Mouse (Mus musculus) spleen, adult 12 weeks (tissue): ENCODE measurements around the gene Stxbp3.
"Not testable (repeated sequence)": the region's sequence is repeated elsewhere in the genome, so short reads cannot be mapped to it uniquely, and the experiment has no call there.

Experiments used
- DNase-seq: peaks from one replicate; pipeline ENCODE4 v3.0.0; 2022; ENCODE audit warnings: low spot score

The Stxbp3 gene

DNA sequence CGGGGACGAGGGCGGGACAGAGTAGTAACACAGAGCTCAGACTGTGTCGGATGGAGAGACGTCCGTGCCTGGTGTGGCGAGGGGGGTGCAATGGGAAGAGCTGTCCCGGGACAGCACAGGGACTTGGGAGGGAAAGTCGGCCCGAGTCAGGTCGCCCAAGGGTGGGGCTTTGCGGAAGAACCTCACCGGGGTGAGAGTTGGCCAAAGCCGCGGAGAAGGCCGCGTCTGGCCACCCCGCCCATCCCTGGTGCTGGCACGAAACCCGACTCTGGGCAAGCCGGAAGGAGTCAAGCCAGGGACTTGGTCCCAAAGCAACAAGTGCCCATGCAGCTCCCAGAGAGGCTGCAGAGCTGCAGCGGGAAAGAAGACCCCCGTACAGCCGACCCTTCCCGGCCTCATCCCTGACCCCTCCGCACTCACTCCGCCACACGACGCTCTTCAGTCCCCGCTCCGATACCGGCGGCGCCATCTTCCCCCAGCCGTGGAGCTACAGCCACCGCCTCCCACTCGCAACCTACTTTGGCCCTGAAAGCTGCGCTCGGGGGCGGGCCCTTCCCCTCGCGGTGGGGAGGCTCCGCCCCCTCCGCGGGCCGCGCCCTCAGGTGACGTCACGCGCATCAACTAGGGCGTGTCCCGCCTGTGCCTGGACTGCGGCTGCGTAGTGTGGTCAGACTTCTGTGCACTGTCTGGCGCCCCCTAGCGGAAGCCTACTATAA lies at the start of gene Stxbp3:
Gene Stxbp3, minus strand, starts transcription at position 527 of the 716 bp plus-strand sequence.
- DNase-seq = peak; percentile 99

DNA sequence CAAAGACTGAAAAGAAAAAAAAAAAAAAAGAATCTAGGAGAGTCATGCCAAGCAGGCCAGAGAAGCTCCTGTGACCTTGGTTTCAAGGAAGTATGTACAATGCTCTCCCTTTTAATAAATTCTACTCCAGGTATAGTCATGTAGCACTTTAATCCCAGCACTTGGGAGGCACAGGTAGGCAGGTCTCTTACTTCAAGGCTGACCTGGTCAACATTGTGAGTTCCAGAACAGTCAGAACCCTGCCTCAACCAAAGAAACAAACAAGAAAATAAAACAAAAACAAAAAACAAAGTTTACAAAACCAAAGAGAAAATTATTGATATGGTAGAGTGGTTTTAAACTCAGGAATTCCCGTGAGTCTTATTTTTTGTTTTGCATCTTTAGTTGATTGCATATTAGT lies 49.6 kb upstream of the Stxbp3 start, which contains the start of gene Fndc7:
Gene Fndc7, minus strand, starts transcription at position 101 of the 400 bp plus-strand sequence.
- no peak for DNase-seq

DNA sequence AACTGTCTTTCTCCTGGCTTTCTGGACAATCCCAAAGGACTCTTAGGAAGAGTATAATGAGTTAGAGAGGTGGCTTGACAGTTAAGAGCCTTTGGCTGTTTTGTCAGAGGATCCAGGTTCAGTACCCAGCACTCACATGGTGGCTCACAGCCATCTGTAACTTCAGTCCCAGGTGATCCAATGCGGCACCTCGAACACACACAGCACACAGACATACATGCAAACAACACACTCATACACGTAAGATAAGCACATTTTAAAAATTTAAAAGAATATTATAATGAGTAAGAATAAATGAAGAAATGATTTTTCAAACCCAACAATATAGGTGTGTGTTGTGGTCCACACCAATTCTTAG lies 47.3 kb upstream of the Stxbp3 start:
- no peak for DNase-seq

DNA sequence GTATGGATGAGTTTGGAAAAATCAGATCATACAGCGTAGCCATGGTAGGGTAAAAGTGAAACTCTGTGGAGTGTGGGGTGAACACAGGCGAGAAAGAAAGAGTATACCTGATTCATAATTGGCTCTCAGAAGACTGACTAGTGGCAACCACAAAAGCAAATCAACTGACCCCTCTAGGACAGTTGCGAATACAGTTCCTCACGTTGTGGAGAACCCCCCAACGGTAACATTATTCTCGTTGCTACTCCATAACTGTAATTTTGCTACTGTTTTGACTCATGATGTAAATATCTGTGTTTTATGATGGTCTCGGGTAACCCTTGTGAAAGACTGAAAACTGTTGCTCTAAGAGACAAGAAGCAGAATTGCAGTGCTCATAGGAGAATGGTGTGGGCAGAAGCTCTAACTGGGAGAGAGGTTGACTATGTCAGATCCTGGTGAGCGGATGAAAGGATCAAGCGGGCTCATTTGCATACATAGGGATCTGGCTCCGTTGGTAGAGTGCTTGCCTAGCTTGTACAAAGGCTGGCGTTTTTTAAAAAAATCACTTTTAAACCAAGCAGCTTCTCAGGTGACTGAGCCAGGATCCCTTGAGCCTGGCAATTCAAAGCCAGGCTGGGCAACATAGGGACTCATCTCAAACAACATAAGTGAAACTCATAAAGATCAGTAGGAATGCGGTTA lies 46.8 kb upstream of the Stxbp3 start:
- DNase-seq = no peak

DNA sequence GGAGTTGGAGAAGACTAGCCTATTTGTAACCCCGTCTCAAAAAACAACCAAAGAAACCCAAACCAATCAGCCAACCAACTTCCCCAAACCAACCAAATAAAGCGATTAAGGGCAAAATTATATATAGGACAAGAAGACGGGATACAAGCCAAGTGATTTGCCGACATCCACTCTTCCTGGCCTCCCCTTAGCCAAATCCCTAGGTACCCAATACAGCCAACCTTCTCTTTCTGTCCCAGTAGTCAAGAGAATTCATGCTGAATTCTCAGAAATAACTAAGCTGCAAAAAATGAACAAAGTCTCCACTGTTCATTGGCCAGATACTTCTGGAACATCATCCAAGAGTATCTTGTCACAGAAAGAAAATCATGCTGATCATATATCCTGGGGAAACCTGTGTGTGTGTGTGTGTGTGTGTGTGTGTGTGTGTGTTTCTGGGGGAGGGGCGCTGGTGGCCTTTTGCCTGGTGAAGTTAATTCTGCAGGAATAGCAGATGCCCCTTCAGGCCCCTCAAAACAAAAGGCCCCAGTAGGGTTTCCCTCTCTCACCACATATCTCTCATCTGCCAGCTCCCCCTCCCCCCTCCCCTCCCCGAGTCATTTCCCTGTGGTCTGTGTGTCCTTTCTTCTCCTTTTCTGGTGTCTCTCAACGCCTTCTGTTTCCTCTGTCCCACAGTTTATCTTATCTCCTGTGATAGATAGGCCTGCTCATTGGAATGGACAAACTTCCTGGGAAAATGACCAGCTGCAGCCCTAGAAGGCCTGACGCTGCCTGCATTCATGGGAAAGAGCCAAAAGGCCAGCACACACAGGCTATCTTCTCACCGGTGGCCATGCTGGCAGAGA lies 45.6 kb upstream of the Stxbp3 start:
- DNase-seq = no peak

DNA sequence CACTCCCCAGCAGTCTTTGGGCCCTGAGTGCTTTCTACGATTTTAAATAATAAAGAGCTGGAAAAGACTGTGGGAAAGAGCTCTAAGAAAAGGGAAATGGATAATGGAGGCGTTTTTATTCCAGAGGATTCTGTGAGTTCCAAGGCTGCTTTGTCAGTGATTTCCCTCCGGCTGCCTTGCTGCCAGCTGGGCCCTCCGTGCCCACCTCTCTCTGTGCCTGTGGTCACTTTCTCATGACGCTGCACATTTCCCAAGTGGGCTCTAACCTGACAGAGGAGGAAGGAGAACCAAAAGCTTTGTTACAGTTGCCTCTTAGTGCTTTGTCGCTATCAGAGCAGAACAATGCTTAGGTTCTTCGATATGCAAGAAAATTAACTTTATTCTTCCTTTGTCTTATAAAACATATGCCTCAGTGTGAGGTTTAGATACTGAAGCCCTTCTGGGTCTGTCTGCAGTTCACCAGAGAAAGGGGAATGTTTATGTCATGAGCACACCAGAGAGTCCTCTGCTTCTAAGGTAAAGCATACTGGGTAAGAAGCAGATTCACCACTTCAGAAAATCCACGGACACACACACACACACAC lies 44.5 kb upstream of the Stxbp3 start:
- no peak for DNase-seq

DNA sequence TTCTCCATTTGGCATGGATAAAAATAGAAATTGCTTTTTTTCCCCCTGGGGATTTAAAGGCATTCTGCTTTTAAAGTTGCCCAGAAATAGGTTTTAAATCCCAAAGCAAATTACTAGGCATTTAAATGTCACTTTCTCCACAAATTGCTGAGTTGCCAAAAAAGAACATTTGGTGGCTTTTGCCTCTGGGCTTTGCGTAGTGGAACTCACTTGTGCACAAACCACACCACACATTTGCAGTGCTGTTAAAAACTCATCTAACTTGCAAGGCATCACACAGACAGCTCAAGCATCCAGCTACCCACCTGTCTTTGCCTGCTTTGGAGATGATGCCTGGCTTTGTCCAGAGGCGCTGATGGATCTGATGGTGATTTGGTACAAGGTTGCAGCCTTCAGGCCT lies 42.7 kb upstream of the Stxbp3 start:
- no peak for DNase-seq

DNA sequence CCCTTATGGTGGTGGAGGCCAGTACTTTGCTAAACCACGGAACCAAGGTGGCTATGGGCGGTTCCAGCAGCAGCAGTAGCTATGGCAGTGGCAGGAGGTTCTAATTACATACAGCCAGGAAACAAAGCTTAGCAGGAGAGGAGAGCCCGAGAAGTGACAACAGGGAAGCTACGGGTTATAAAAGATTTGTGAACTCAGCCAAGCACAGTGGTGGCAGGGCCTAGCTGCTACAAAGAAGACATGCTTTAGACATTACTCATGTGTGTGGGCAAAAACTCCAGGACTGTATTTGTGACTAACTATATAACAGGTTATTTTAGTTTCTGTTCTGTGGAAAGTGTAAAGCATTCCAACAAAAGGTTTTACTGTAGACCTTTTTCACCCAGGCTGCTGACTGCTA lies 41.5 kb upstream of the Stxbp3 start:
- not testable (repeated sequence) for DNase-seq

DNA sequence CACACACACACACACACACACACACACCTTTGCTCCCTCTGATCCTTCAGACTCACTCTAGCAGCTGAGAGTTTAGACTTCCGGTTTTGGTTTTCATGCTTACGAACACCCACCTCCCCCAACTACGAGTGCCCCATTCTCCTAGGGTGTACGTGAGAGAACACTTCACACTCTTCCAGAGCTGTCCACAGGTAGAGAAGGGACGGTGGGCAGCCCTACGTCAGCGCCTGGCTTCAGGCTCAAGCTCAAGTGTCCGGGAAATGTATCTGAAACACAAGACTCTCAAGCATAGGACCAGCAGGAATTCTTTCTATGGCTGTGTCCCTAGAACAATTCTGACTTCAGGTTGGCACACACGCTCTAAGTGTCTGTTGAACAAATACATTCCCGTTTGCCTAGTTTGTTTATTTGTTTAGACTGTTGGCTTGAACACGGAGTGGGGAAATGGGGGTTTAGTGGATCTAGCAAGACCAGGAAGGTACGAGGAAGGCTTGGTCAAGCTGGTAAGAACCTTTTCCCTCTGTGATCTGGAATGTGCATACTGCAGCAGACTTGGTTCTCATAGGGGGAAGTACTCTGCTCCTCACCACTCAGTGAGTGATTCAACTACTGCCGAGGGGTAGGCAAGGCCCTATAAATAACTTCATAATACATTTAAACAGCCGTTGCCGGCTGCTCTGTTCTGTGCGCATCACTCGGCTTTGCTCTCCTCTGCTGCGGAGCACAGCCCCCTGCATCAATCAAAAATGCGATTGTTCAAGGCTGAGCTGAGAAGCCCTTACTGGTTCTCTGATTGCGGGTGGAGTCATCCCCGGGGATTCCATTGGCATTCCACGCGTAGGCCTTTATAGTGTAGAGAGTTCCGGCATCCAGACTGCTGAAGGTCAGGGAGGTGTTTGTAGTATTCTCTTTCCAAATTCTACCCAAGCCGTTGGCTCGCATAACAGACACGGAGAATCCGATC lies 40.5 kb upstream of the Stxbp3 start:
- no peak for DNase-seq

DNA sequence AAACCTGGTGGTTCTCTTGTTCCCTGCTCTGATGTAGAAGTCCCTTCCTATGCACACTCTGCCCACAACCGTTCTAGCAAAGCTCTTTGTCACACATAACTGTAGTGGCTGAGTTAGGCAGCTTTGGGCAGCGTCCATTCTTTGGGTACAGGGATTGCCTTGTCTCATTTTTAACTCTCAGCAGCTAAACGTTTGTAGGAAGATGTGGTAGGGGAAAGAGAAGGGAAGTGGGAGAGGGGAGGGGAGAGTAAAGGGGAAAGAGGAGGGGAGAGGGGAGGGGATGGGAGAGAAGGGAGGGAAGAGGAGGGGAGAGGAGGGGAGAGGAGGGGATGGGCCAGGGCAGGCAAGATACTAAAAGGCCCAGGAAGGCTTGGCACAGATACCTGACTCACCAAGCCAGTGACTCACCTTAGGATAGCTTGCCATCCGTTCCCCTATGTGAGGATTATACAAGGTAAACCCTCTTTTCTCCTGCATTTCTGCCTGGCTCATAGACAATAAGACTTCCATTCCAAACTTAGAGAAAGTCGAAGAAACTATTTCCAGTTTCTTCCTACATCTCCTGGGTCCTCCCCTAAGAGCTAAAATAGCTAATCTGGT lies 39.6 kb upstream of the Stxbp3 start:
- DNase-seq = no peak

DNA sequence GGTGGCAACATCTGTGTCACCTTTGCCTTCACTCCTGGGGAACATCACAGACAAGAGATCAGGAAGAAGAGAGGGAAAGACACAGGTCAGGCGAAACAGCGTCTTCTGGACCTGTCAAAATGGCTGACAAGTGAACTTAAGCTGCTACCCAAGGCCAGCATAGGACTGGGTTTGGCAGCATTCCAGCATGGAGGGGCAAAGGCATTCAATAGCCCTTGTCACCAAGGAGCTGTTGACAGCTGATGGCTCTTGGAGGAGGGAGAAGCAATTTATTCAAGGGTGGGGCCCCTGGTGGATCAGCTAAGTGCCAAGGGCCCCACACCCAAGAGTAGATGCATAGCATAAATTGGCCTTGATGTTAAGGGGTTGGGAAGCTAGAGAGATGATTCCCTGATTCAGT lies 38.8 kb upstream of the Stxbp3 start:
- no peak for DNase-seq

DNA sequence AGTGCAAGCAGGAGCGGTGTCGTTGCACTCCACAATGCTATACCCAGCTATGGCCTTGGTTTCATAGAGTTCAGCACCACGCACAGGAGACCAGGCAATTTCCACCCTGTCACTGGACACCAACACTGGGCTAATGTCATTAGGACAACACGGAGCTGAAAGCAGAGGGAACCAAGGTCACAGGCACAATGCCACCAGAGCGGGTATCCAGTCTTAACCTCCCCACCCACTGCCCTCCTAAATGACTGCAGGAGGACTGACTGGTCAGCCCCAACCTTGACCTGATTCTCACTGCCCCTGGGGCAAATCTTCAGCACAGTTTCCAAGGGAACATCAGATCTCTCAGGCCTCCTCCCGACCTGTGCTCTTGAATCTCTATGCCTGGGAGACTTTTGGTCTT lies 30.3 kb upstream of the Stxbp3 start:
- DNase-seq = no peak

DNA sequence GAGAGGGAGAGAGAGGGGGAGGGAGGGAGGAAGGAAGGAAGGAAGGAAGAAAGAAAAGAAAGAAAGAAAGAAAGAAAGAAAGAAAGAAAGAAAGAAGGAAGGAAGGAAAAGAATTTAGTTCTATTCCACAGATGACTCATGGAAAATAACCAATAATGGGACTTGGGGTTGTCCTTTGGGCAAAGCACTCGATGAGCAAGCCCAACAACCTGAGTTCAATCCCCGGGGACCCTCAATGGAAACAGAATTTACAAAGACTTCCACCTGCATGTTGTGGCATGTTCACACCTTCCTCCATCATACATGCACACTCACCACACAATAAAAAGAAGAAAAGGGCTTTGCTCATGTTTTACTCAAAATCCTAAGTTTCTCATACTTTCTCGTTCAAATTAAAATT lies 27.1 kb upstream of the Stxbp3 start:
- no peak for DNase-seq

DNA sequence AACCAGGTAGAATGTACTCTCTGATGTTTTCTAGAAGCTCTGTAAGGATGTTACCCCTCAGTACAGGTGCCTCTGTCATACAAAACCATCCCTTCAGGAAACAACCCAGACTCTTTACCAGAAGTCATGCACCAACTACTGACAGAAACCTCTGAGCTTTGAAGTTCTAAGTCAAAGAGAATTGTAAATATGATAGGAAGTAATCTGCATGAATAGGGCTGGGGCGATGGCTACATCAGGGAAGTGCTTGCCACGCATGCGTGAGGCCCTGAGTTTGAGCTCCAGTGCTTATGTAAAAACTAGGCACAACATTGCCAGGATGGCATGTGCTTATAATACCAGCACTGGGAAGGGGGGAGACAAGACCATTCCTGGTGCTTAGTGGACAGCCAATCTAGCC lies 25.4 kb upstream of the Stxbp3 start:
- DNase-seq = no peak

DNA sequence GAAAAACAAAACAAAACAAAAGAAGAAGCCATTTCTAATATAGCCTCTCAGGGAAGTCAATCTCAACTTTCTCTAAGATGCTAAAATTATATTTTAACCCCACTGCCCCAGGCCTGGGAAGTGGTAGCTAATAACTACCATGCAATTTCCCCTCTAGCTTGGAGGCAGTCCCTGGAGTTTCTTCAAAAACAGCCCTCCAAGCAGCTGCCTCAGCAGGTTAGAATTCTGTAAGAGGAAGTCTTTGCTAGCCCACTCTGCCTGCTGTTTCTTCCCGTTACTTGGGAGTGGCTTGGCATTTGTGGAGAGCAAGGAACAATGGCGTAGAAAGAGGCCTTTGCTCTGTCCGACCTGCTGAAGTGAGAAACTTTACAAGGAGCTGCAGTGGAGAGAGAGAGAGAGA lies 24.8 kb upstream of the Stxbp3 start:
- no peak for DNase-seq

DNA sequence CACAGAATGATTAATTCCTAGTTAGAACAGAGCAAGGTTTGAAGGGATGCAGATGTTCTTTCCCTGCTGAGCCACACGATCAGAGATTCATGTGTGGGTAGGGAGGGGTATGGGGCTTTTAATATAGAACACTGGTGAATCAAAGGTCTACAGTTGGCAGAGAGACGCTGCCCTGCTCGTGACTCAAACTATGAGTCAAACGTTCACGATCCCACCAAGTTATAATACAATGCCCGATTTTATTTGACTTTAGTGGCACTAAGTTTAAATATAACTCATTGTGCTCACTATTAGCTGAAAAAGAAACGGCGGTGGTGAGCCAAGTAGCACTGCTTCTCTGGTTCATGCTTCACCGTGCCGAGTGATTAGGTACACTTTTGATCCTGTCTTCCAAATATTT lies 22.8 kb upstream of the Stxbp3 start:
- no peak for DNase-seq

DNA sequence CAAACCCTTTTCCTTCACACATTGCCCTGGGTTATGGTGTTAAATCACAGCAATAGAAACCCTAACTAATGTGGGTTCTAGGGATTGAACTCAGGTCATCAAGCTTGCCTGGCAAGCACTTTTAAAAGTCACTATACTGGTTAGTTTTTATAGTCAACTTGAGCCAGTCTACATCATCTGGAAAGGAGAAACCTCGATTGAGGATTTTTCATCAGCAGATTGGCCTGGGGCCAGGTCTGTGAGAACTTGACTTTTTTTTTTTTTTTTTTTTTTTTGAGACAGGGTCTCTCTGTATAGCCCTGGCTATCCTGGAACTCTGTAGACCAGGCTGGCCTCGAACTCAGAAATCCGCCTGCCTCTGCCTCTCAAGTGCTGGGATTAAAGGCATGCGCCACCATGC lies 22.0 kb upstream of the Stxbp3 start:
- DNase-seq = not testable (repeated sequence)

DNA sequence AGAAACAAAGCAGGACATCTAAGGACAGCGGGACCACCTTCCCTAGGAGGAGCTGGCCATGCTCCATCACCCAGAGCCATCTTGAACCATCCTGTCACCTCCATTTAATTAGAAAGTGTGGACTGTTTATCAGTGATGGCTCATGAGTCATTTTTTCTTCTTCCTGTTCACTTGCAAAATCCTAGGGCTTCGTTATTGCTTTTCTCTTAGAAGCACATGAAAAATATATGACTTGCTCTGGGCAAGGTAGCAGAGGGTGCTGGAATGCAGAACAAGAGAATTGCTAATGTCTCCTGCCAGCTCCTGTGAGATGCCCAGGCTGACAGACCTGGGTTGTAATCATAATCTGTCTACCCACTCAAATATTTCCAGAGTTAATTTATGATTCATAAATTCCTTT lies 20.5 kb upstream of the Stxbp3 start:
- no peak for DNase-seq

DNA sequence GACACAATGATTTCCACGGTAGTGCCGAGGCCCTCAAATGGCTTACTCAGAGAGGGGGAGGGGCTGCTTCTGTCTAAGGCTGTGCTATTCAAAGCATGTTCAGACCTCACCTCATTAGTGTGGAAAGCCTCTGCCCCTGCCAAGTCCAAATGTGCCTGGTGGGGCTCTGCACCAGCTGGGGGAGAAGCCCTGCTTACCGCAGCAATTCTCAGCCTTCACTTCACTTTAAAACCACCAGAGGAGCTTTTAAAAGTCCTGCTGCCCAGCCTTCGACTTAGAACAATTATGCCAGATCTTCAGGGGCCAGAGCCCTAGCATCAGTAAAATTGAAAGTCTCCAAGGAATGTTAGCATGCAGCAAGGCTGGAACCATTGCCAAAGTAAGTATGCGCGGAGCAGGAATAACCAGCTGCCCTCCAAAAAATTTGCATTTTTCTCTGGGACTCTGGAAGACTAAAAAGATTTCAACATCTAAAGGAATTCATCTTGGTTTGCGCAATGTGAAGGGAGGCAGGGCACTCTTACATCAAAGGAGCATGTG lies 18.0 kb upstream of the Stxbp3 start:
- DNase-seq = no peak

DNA sequence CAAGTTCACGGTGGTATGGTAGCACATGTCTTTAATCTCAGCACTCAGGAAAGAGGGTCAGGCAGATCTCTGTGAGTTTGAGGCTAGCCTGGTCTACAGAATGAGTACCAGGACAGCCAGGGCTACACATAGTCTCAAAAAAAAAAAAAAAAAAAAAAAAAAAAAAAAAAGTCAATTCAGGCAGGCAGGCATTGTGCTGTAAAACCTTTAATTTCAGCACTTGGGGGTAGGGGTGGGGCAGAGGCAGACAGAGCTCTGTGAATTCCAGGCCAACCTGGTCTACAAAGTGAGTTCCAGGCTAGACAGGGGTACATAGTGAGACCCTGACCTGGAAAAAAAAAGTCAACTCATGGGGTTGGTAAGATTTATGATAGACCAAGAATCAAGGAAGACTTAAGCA lies 17.4 kb upstream of the Stxbp3 start:
- no peak for DNase-seq

DNA sequence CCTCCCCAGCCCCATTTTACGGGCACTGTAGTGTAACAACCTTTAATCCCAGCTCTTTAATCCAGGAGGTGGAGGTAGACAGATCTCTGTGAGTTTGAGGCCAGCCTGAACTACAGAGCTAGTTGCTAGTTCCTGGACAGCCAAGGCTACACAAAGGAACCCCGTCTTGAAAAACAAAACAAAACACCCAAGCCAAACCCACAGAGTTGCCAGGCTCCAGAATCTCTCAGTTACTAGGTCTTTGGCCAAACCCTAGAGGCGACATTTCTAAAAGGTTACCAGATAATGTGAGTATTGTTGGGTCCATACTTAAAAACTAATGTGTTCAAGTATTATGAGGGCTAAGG lies 16.8 kb upstream of the Stxbp3 start:
- no peak for DNase-seq
